Mouse (Mus musculus) embryo, embryonic 9.5 days (tissue): Measurements from ENCODE around the gene Elavl1.
"Not testable (repeated sequence)": the region's sequence is repeated elsewhere in the genome, so short reads cannot be mapped to it uniquely, and the experiment has no call there.

ENCODE experiments used
- DNase-seq: peaks from one replicate; pipeline ENCODE4 v3.0.0-alpha.2; 2017; ENCODE audit errors: extremely low spot score

The Elavl1 gene

DNA sequence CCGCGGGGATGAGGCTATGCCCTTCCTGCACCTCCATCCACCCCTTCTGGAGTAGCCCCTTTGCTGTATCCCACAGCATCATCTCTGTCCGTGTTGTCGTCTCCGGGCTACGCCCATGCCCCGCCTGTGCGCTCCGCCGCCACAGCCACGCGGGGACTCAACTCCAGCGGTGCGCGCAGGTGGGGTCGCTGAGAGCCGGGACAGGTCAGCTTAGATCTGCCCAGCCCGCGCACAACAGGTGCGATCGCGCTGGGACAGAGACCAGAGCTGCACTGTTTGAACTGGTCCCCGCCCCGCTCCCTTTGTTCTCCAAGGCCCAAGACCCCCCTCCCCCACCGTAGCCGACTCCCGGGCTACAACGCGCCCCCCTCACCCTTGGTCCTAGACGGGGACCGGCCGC is 66.5 kb downstream of the Elavl1 start:
- DNase-seq: no peak

GRCm38 (mm10) chr8:4258233-4258632 is 67.0 kb downstream of the Elavl1 start:
- peak; percentile 89 for DNase-seq

GRCm38 (mm10) chr8:4257350-4257749 is 67.9 kb downstream of the Elavl1 start:
- no peak for DNase-seq

- DNase-seq: no peak
Observed at GRCm38 (mm10) chr8:4256911-4257310, 68.3 kb downstream of the Elavl1 start.

DNA sequence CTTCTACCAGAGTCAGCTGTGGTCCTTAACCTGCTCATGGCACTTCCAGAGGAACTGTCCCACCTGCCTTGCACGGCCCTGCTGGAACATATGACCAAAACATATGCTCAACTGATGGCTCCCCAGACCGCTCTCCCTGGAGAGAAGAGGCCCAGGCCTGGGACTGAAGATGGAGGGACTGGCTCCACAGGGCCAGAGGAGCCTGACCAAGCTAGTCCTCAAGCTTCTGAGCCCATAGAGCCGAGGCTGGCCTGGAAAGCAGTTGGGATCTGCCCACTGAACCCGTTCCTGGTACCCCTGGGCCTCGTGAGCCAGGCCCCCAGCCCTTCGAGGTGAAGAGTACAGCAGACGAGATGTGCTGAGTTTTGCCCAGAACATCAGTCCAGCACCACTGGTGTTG is 69.7 kb downstream of the Elavl1 start:
- DNase-seq: not testable (repeated sequence)

- DNase-seq: no peak
Observed at GRCm38 (mm10) chr8:4254001-4254400, 71.2 kb downstream of the Elavl1 start.

- peak; percentile 96 for DNase-seq
Observed at GRCm38 (mm10) chr8:4252934-4253841, 72.0 kb downstream of the Elavl1 start, which contains the start of gene Snapc2. Gene Snapc2 (plus strand): TSS chr8:4253080.

GRCm38 (mm10) chr8:4252116-4252760 is 73.0 kb downstream of the Elavl1 start:
- DNase-seq: no peak

- peak; percentile 79 for DNase-seq
Observed at GRCm38 (mm10) chr8:4250306-4250970, 74.8 kb downstream of the Elavl1 start.

GRCm38 (mm10) chr8:4249213-4249612 is 76.0 kb downstream of the Elavl1 start:
- DNase-seq: peak; percentile 71

DNA sequence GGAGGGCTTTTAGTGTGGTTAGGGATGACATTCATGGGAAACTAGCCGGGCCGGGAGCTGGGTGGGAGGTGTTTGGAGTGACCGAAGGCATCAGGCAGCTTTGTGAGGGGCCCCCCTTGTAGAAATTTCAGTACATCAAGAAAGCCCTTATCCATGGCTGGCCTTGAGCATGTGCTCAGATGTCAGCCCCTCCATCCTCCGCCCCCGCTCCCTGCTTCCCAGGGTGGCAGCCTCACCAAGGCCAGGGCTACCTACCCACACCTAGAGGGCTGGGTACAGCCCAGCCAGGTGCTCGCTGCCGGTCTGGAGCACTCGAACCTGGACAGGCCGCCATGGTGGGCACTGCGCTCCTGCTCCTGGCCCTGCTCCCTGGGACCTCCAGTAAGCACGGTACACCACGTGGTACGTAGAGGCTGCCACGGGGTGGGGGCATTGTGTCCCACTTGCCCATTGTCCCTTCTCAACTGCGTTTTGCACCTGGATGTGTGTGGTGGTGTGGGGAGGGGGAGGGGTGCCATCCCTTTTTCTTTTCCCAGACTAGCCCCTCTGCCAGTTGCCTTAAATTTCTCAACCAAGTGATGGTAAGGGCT is 77.2 kb downstream of the Elavl1 start, which contains the start of gene Tgfbr3l:
Tgfbr3l (plus strand) TSS at position 264 of the 590 bp plus-strand sequence.
- no peak for DNase-seq

DNA sequence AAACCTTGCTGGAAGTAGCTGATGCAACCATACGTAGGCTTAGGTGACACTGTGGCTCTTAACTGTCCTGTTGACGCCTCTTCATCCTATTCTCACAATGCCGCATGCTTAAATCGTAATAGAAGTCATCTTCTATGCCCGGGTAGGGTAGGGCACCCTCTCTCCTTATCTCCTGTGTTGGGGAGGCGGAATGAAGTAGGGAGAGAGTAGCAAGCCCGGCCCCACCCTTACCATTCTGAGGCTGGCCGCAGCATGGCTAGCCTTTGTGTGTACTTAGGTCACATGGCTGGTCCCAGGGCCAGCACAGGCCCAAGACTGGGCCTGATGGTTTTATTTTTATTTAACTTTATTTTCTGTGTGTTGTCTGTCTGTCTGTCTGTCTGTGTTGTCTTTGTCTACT is 78.0 kb downstream of the Elavl1 start:
- DNase-seq: no peak

DNA sequence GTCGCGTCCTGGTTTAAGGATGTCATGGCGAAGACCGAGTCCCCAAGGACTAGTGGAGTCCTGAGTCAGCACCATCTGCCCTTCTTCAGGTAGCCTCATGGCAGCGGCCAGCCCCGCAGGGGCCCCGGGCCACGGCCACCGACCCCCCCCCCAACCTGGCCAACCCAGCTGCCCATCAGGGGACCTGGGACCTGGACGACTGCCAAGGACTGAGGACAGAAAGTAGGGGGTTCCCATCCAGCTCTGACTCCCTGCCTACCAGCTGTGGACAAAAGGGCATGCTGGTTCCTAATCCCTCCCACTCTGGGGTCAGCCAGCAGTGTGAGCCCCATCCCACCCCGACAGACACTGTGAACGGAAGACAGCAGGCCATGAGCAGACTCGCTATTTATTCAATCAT is 79.5 kb downstream of the Elavl1 start:
- no peak for DNase-seq

GRCm38 (mm10) chr8:4245061-4245460 is 80.2 kb downstream of the Elavl1 start:
- DNase-seq: no peak

DNA sequence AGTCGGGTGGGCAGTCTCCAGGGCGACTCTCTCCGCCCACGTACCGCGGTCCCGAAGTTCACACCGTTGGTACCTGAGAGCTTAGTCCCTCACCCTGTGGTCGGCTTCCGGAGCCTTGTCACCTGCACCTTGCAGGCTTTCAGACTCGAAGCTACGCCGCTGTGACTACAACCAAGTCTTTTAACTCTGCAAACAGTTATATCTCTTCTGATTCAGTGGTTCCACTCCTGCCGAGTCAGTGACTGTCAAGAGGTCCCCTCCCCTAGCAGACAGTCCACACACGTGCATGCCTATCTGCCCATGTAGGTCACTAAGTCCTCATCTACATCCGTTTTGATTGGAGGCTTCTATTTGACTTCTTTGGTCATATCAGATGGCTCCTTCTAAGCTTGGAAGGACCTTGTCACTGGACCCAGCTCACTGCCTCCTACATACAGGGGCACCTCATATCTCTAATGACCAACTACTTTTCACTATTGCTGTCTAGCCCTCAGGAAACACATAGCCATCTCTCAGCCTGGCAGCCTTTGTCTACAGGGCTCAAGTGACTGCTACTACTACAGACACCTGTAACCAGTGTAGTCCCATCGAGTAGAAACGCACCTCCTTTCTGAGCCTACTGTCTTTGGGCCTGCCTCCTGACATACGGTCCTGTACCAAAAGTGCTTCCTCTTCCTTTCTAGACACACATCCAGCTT is 85.9 kb downstream of the Elavl1 start:
- no peak for DNase-seq

DNA sequence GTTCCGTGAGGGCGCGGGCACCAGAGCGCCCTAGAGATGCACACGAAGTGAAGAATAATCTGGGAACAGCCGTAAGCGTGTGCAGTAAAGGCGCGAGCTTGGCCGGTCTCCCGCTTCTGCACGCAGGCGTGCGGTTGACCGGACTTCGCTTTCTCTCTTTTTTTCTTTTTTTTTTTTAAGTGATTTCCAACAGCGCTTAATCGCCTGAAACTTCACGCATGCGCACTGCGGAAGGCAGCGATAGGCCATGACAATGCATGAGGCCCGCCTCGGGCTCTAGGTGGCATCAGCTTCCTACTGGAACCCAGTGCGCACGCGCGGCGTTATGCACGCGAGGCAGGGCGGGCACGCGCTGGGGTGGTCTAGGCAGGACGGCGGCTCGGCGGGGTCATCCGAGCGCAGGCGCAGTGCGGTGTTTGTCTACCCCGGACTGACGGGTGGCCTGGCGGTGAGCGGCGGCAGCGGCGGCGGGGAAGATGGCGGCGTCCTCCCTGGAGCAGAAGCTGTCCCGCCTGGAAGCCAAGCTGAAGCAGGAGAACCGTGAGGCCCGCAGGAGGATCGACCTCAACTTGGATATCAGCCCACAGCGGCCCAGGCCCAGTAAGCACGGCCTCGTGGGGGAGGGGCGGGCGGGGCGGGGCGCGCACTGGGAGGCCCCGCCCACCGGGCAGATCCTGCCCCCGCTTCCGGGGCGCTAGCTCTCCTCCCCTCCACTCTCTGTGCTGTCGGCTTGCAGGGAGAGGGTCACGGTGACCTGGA is 86.6 kb downstream of the Elavl1 start, which contains the start of the genes Map2k7 and Gm49320:
Map2k7 (plus strand) TSS at position 307 of the 759 bp plus-strand sequence.
Gm49320 (plus strand) TSS at position 432 of the 759 bp plus-strand sequence.
- DNase-seq: peak; percentile 99

- DNase-seq: no peak
Observed at GRCm38 (mm10) chr8:4237814-4238433, 87.3 kb downstream of the Elavl1 start.
